Mouse (Mus musculus): ENCODE data around the gene Grap. TPM values are rescaled to one million over a fixed set of nuclear protein-coding genes. Genes with fewer than 3 reads are reported as not detected.

Grap gene
- polyA plus RNA-seq, 1 experiment from 2014 or later = 72.1 TPM

DNA sequence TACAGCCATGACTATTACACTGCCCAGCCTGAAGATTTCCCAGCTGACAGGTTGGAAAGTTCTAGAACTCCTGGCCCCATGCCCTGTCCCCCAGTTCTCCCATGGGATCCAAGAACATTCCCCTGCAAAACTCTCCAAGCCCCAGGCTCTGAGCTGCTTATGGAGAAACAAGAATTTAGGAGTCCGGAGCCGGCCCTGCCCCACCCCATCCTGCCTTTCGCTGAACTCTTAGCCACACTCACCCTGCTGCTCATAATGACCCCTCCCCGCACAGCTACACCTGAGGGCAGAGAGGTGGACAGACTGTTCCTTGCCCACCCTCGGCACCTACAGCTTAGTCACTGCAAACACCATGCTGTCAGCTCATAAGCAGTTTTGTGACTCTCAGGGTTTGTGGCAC, 14.7 kb downstream of the Grap start:
- Histone ChIP-seq H3K27me3 (replicated peaks; ENCODE audit: insufficient read depth, low read length) (no peaks in the 10 kb centered on the region), H3K9me3 (ENCODE audit: low read length) (no peaks in the 10 kb centered on the region), H3K4me2 (replicated peaks; ENCODE audit: low read depth, low read length) (no peak overlapping the region), H3K9ac (replicated peaks; ENCODE audit: low read depth) (no peak overlapping the region), H3K36me3 (ENCODE audit: insufficient read depth, low read length) (no peaks in the 10 kb centered on the region), H3K4me1 (ENCODE audit: insufficient read depth, low read depth, low read length) (no peaks in the 10 kb centered on the region), H3K27ac (ENCODE audit: low read length) (no peak overlapping the region), H3K4me3 (ENCODE audit: low read depth, low read length) (no peak overlapping the region)
- no peak for DNase-seq (ENCODE audit: low spot score)
- ATAC-seq = no peak
- TF ChIP-seq CTCF (IDR thresholded peaks at IDR 0.05) = no peak
- no peak for TF ChIP-seq EP300 (IDR thresholded peaks at IDR 0.05)
- WGBS = 54% methylated on average over 5 of the region's 5 CpGs

GRCm38 (mm10) chr11:61669492-61670490, 16.7 kb downstream of the Grap start:
- 46% methylated on average over 14 of the region's 14 CpGs for WGBS
- ATAC-seq (no peak), DNase-seq (ENCODE audit: low spot score) (no peak)
- H3K9me3 ChIP-seq (ENCODE audit: low read length) = no peaks in the 10 kb centered on the region
- H3K4me3 ChIP-seq (ENCODE audit: low read depth, low read length) = no peak overlapping the region
- no peaks in the 10 kb centered on the region for H3K36me3 ChIP-seq (ENCODE audit: insufficient read depth, low read length)
- H3K9ac ChIP-seq (replicated peaks; ENCODE audit: low read depth) = no peak overlapping the region
- H3K4me1 ChIP-seq (ENCODE audit: insufficient read depth, low read depth, low read length) = 0 out of 2 replicates have a peak, but pooled peaks cover 3% of the 10 kb centered on the region
- H3K27ac ChIP-seq (ENCODE audit: low read length) = no peak overlapping the region
- H3K27me3 ChIP-seq (replicated peaks; ENCODE audit: insufficient read depth, low read length) = no peaks in the 10 kb centered on the region
- no peak overlapping the region for H3K4me2 ChIP-seq (replicated peaks; ENCODE audit: low read depth, low read length)
- no peak for TF ChIP-seq EP300 (IDR thresholded peaks at IDR 0.05)
- TF ChIP-seq CTCF (IDR thresholded peaks at IDR 0.05) = no peak

DNA sequence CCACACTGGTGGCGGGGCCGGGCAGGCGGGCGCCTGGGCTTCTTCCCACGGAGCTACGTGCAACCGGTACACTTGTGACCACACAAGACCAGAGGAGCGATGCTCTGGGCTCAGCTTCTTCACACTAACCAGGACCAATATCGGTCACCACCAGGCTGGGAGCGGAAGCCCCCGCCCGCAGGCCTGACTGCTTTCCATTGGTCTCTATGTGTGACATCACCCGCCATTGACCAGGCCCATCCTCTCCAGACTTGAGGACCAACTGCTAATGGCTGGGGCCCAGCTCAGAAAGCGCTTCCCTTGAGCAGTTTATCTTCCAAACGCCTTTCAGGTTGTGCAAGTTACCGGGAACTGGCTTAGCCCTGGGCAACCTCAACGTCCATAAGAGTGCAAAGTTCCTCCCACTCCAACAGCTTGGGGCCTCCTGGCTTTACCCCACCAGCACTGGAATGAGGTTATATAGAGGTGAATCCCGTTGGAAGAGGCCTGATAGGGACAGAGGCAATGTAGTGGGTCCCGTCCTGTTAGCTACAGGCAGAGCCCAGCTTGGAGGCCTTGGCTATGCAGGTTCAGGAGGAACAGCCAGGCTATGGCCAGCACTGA, 18.8 kb downstream of the Grap start:
- Histone ChIP-seq H3K27me3 (replicated peaks; ENCODE audit: insufficient read depth, low read length) (no peaks in the 10 kb centered on the region), H3K4me2 (replicated peaks; ENCODE audit: low read depth, low read length) (no peak overlapping the region), H3K27ac (ENCODE audit: low read length) (no peak overlapping the region), H3K4me3 (ENCODE audit: low read depth, low read length) (no peak overlapping the region), H3K4me1 (ENCODE audit: insufficient read depth, low read depth, low read length) (0 out of 2 replicates have a peak, but pooled peaks cover 3% of the 10 kb centered on the region), H3K9me3 (ENCODE audit: low read length) (no peaks in the 10 kb centered on the region), H3K9ac (replicated peaks; ENCODE audit: low read depth) (no peak overlapping the region), H3K36me3 (ENCODE audit: insufficient read depth, low read length) (no peaks in the 10 kb centered on the region)
- 66% methylated on average over 19 of the region's 19 CpGs for WGBS
- no peak for DNase-seq (ENCODE audit: low spot score)
- no peak for ATAC-seq
- TF ChIP-seq EP300 (IDR thresholded peaks at IDR 0.05) = no peak
- no peak for TF ChIP-seq CTCF (IDR thresholded peaks at IDR 0.05)

DNA sequence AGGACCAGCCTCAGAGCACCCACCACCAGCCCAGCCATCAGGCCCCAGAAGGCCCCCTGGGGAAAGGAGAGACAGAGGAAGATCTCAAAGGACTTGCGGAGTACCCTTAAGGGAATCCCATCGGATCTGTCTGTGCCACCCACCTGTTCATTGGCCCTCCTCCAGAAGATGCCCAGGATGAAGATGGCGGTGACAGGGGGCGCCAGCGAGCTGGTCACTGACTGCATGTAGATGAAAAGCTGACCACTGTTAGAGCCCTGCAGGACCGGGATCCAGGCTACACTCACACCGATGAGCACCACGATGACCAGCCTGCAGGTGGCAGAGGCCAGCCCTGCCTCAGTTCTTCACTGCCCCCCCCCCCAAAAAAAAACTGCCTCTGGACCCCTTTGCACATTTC, 20.6 kb downstream of the Grap start:
- 44% methylated on average over 6 of the region's 8 CpGs for WGBS
- peak; percentile 19 for DNase-seq (ENCODE audit: low spot score)

DNA sequence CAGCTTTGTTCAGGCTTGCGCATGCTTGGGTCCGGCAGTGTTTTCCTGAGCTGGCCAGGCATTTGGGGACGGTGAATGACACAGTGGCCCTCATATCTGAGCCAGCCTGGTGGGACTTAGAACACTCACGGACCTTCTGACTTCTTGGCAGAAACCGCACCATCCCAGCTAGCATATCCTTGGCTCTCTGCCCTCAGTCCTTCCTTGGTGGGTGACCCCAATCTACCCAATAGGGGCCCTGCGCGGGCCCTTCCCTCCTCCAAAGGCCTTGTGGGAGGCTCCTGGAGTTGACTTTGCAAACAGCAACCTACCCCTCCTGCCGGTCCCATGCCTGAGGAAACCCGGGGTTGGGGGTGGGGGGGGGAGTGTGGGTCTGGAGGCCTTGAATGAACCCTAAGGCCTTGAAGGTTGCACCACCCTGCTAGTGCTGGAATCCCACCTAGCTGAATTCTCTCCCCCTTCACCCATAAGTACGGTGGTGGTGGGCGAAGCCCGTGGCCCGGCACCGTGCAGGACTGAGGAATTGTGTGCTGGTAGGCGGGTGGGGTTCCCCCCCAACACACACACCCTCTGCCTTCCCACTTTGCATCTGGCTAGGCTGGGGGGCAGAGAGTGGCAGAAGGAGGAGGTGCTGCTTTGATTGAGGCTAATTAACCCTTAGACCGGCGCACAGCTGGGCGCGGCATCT, 21.2 kb downstream of the Grap start:
- ATAC-seq (no peak), DNase-seq (ENCODE audit: low spot score) (no peak)
- no peak for TF ChIP-seq CTCF (IDR thresholded peaks at IDR 0.05)
- TF ChIP-seq EP300 (IDR thresholded peaks at IDR 0.05) = no peak
- Histone ChIP-seq H3K36me3 (ENCODE audit: insufficient read depth, low read length) (no peaks in the 10 kb centered on the region), H3K27ac (ENCODE audit: low read length) (no peak overlapping the region), H3K9ac (replicated peaks; ENCODE audit: low read depth) (no peak overlapping the region), H3K9me3 (ENCODE audit: low read length) (no peaks in the 10 kb centered on the region), H3K4me1 (ENCODE audit: insufficient read depth, low read depth, low read length) (0 out of 2 replicates have a peak, but pooled peaks cover 3% of the 10 kb centered on the region), H3K4me2 (replicated peaks; ENCODE audit: low read depth, low read length) (no peak overlapping the region), H3K27me3 (replicated peaks; ENCODE audit: insufficient read depth, low read length) (no peaks in the 10 kb centered on the region), H3K4me3 (ENCODE audit: low read depth, low read length) (no peak overlapping the region)
- WGBS = 31% methylated on average over 19 of the region's 19 CpGs

More for the DNA sequence above, 20.6 kb downstream of the Grap start:
- no peaks in the 10 kb centered on the region for H3K36me3 ChIP-seq (ENCODE audit: insufficient read depth, low read length)
- 0 out of 2 replicates have a peak, but pooled peaks cover 3% of the 10 kb centered on the region for H3K4me1 ChIP-seq (ENCODE audit: insufficient read depth, low read depth, low read length)
- no peak overlapping the region for H3K4me2 ChIP-seq (replicated peaks; ENCODE audit: low read depth, low read length)
- H3K9ac ChIP-seq (replicated peaks; ENCODE audit: low read depth) = no peak overlapping the region
- TF ChIP-seq EP300 (IDR thresholded peaks at IDR 0.05) (no peak), CTCF (IDR thresholded peaks at IDR 0.05) (peak; percentile 61)
- H3K9me3 ChIP-seq (ENCODE audit: low read length) = no peaks in the 10 kb centered on the region
- no peaks in the 10 kb centered on the region for H3K27me3 ChIP-seq (replicated peaks; ENCODE audit: insufficient read depth, low read length)
- ATAC-seq = no peak
- H3K4me3 ChIP-seq (ENCODE audit: low read depth, low read length) = no peak overlapping the region
- no peak overlapping the region for H3K27ac ChIP-seq (ENCODE audit: low read length)

DNA sequence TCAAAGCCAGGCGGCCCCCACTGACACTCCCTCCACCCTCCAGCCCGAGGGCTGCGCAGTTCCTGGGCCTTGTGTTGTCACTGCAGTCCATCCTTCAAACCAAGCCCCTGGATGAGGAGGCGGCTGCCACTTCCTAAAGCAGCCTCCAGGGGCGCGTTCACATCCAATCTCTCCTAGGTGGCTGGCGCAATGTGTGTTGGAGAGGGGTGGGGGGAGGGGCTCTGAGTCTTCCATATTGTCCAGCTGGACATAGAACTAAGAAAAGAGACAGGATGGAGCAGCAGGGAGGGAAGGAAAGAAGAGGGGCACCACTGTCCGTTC, 21.7 kb downstream of the Grap start:
- Histone ChIP-seq H3K4me1 (ENCODE audit: insufficient read depth, low read depth, low read length) (0 out of 2 replicates have a peak, but pooled peaks cover 3% of the 10 kb centered on the region), H3K9me3 (ENCODE audit: low read length) (no peaks in the 10 kb centered on the region), H3K4me3 (ENCODE audit: low read depth, low read length) (no peak overlapping the region), H3K9ac (replicated peaks; ENCODE audit: low read depth) (no peak overlapping the region), H3K36me3 (ENCODE audit: insufficient read depth, low read length) (no peaks in the 10 kb centered on the region), H3K27me3 (replicated peaks; ENCODE audit: insufficient read depth, low read length) (no peaks in the 10 kb centered on the region), H3K27ac (ENCODE audit: low read length) (no peak overlapping the region), H3K4me2 (replicated peaks; ENCODE audit: low read depth, low read length) (no peak overlapping the region)
- TF ChIP-seq CTCF (IDR thresholded peaks at IDR 0.05) (peak; percentile 78), EP300 (IDR thresholded peaks at IDR 0.05) (no peak)
- DNase-seq (ENCODE audit: low spot score) = peak; percentile 58
- 10% methylated on average over 8 of the region's 8 CpGs for WGBS
- ATAC-seq = peak; percentile 71
